Mouse (Mus musculus) olfactory bulb, adult 2 months (tissue): ENCODE data around the gene Skap1. TPM values are rescaled to one million over a fixed set of nuclear protein-coding genes. Genes with fewer than 3 reads are reported as not detected.

Source experiments
- H3K27ac ChIP-seq: fragments of 200-500 bp; 2 replicates; pipeline ENCODE4 v1.5.1; 2012; ENCODE audit warnings: low read depth, low read length; ENCODE audit not compliant: insufficient read depth
- H3K4me1 ChIP-seq: fragments of 200-500 bp; 2 replicates; pipeline ENCODE4 v1.6.1; 2012; ENCODE audit warnings: low read length; ENCODE audit not compliant: control insufficient read depth, insufficient read depth
- H3K4me3 ChIP-seq: fragments of 200-500 bp; 2 replicates; pipeline ENCODE4 v1.5.1; 2012; ENCODE audit warnings: mild to moderate bottlenecking, low read depth, low read length, moderate library complexity; ENCODE audit not compliant: insufficient read depth
- CTCF ChIP-seq: fragments of 200-500 bp; IDR thresholded peaks from 2 replicates; pipeline ENCODE4 v1.5.1; 2012; ENCODE audit warnings: low read depth, mild to moderate bottlenecking, low read length, moderate library complexity; ENCODE audit not compliant: insufficient read depth
- POLR2A ChIP-seq: fragments of 200-500 bp; IDR thresholded peaks from 2 replicates; pipeline ENCODE4 v1.6.1; 2012; ENCODE audit warnings: mild to moderate bottlenecking, low read depth, low read length, moderate library complexity; ENCODE audit not compliant: insufficient read depth
- WGBS: fragments of 180-500 bp; shearing (Covaris S2); methylation state at CpG from one replicate; pipeline ENCODE4 v1.1.7; 2018; 5-methylcytosine and 5-hydroxymethylcytosine counted together
- polyA plus RNA-seq: library from polyadenylated mRNA; stranded (reverse); fragments of >200 nt; gene quantifications from 2 replicates; pipeline ENCODE4 v1.2.4, GENCODE M21; 2012; ENCODE audit warnings: low replicate concordance; ENCODE audit not compliant: missing spikeins, insufficient read depth, insufficient read length

Gene Skap1
- polyA plus RNA-seq, 1 experiment, result not detected

DNA sequence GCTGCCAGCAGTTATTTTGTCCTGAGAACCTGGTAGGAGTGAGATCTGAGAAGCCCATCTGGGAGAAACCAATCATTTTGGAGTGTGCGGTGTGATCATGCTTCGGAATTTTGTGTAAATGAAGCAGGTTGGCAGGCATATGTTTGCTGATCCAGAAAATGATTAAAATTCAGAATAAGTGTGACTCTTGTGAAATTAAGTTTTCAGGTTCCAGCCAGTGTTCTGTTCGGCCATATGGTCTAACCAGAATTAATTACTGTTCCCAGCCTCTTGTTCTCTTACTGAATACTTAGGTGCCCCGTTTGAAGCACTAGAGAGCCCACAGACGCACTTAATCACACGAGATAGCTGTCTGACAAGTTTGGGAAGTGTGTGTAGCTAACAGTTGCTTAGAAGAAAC is 36.6 kb downstream of the Skap1 start:
- 70% methylated on average over 6 of the region's 6 CpGs for WGBS
- Histone ChIP-seq H3K27ac (no peak overlapping the region), H3K4me1 (no peaks in the 10 kb centered on the region), H3K4me3 (no peak overlapping the region)
- TF ChIP-seq POLR2A (no peak), CTCF (no peak)

DNA sequence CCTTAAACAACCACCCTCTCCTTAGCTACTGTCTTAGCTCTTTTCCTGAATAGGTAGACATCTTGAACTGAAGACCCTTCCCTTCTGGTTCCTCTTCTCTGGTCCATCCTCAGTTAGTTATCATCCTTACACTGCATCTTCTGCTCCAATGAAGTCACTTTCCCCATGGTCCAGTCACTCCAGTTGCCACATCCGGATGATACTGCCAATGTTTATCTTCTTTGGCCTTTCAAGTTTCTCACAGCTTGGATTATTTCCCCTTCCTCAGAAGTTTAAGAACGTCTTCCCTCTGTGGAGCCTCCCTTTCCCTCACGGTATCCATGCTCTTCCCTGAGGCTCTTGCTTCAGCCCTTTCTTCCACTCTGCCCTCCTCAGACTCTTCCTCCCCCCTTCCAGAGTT is 38.6 kb downstream of the Skap1 start:
- 80% methylated on average over 3 of the region's 3 CpGs for WGBS
- Histone ChIP-seq H3K27ac (no peak overlapping the region), H3K4me3 (no peak overlapping the region), H3K4me1 (no peaks in the 10 kb centered on the region)
- TF ChIP-seq POLR2A (no peak), CTCF (no peak)

DNA sequence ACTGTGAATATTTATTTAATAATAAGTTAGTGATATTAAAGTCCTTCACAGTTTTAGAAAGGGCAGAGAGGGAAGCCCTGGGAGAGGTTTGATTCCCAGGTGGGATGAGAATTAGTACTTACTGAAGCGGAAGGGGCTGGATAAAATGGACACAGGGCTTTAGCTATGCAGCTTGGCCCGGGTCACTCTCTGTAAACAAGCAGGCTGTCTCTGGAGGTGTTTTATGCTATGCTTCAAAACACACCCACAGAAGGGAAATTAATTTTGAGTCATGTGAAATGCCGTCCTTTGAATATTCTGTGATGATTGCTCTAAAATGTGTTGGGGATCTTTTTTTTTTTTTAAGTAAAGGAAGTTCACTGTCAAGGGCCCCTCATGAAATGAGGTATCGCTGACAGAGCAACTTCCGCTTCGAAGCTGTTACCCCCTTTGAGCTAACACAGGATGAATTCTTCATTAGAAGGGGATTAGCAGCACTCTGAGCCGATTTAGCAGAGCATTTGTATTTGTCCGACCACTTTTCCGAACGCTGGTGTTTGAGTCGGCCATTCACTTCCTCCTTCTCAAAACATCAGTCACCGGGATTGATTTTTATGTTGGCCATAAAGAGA is 40.2 kb downstream of the Skap1 start:
- Histone ChIP-seq H3K4me3 (no peak overlapping the region), H3K27ac (no peak overlapping the region), H3K4me1 (no peaks in the 10 kb centered on the region)
- 37% methylated on average over 12 of the region's 12 CpGs for WGBS
- TF ChIP-seq CTCF (no peak), POLR2A (no peak)

DNA sequence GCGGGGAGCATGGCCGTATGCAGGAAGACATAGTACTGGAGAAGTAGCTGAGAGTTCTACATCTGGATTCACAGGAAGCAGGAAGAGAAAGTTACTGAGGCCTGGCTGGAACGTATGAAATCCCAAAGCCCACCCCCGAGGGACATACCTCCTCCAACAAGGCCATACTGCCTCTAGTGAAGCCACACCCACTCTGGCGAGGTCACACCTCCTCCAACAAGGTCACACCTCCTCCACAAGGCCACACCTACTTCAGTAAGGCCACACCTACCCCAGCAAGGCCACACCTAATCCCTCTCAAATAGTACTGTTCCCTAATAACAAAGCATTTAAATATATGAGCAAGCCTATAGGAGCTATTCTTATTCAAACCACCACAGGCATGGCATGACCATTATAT is 41.4 kb downstream of the Skap1 start:
- H3K4me3 ChIP-seq, result no peak overlapping the region
- H3K27ac ChIP-seq, result no peak overlapping the region
- WGBS, result 85% methylated on average over 5 of the region's 5 CpGs
- TF ChIP-seq POLR2A (no peak), CTCF (no peak)
- H3K4me1 ChIP-seq, result no peaks in the 10 kb centered on the region

DNA sequence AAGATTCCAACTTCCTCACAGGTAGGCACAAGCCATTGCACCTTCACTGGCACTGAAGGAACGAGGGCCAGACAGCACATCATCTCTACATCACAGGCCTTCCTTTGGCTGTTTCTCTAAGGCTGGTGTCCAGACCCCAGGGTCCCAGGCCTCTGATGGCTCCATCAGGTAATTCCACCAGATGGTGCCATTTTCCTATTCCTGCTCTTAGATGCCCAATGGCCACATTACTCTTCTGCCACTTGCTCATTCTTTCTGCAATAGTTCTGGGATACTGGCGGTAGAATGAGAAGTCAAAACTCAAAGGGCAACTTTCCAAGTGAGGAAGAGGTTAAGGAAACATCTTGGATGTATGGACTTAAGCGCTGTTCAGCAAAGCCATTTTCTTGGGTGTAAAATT is 50.8 kb downstream of the Skap1 start:
- WGBS, result 90% methylated on average over 3 of the region's 3 CpGs
- no peak overlapping the region for H3K27ac ChIP-seq
- no peak for TF ChIP-seq POLR2A
- TF ChIP-seq CTCF, result no peak
- H3K4me1 ChIP-seq, result no peaks in the 10 kb centered on the region
- H3K4me3 ChIP-seq, result no peak overlapping the region

DNA sequence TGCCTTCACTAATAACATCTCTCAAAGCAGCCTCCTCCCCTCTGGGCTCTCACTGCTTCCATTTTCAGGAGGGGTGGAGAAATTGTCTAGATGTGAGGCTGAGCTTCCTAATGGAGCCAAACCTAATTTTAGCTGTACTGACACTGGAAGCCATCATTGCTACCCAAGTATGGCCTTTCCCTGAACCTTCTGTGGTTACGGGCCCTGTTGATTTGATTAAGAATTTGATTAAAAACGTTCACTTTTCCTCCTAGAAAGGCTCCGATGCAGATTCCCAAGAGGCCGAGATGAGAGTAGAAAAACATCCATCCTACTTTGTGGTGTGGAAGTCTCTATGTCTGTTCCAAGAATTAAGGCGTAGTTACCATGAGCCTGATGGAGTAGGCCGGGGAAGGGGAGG is 60.1 kb downstream of the Skap1 start:
- Histone ChIP-seq H3K27ac (no peak overlapping the region), H3K4me1 (peaks cover 3% of the 10 kb centered on the region; the same call in 1 of the 2 replicates), H3K4me3 (no peak overlapping the region)
- TF ChIP-seq POLR2A (no peak), CTCF (no peak)
- WGBS, result 78% methylated on average over 6 of the region's 6 CpGs

DNA sequence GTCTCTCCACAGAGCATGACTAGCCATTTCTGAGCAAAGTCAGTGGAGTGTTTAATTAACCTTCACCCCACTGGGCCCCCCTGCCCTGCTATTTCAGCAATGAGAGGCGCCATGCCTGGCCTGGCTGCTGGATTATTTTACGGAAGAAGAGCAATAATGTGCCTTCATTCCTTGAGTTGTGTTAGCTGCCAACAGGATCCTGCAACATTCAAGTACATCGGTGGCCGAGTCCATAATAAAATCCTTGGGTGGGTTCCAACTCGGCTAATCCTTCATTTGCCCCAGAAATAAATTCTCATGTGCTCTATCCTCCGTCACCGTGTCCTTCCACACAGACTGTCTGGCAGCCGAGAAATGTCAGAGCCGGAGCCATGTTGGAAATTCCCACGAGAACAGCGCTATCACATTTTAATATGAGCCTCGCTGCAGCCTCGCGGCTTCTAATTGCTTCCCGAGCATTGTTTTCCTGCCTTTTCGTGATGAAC is 61.8 kb downstream of the Skap1 start:
- 46% methylated on average over 16 of the region's 16 CpGs for WGBS
- Histone ChIP-seq H3K27ac (no peak overlapping the region), H3K4me3 (peak overlapping the region; percentile 24), H3K4me1 (peaks cover 3% of the 10 kb centered on the region; the same call in 1 of the 2 replicates)
- no peak for TF ChIP-seq CTCF
- no peak for TF ChIP-seq POLR2A

DNA sequence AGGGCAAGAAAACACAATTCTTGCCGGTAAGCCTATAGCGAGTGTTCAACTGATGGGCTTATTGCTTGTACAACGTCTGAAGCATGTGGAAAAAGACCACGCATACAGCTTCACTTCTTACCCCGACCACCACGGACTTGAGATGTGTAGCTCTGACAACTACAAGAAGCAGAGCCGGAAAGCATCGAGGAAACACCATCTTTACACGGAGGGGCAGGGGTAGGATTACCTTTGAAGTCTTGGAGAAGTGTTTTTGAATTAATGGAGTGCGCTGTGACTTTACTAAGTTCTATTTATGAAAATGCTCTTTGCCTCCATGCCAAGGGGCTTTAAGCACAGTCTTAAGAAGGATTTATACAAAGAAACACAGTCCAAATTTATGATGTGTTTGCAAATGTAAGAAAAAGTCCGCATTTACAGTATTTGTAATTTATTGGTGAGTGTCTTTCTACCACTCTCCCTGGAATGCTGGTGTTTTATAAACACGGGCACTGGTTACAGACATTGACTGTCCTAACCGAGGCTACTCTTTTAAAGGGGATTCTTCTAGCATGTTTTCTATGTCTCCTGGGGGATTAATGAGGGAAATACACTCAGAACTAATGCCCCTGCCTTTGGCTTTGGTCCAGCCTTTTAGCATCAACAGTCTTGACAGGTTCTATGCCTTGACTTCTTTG is 67.5 kb downstream of the Skap1 start:
- no peaks in the 10 kb centered on the region for H3K4me1 ChIP-seq
- H3K4me3 ChIP-seq, result no peak overlapping the region
- WGBS, result 80% methylated on average over 13 of the region's 13 CpGs
- no peak overlapping the region for H3K27ac ChIP-seq
- TF ChIP-seq POLR2A, result no peak
- no peak for TF ChIP-seq CTCF

DNA sequence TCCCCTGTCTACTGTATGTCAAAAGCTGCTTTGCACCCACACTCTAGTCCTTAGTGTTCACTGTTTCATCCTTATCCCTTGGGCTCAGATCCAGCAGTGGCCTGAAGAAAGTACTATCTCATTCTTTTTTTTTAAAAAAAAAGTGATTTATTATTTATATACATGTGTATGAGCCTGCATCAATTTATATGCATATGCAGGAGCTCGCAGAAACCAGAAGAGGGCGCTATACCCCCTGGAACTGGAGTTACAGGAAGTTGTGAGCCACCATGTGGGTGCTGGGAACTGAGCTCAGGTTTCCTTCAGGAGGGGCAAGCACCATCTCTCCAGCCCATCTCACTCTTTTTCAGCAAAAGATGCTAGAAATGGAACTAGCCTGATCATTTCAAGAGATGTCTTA is 70.1 kb downstream of the Skap1 start:
- Histone ChIP-seq H3K4me3 (no peak overlapping the region), H3K4me1 (no peaks in the 10 kb centered on the region), H3K27ac (no peak overlapping the region)
- TF ChIP-seq CTCF (no peak), POLR2A (no peak)
- 74% methylated on average over 2 of the region's 2 CpGs for WGBS
